Mouse (Mus musculus) frontal cortex, adult (tissue): ENCODE measurements around the gene Prep.

Experiments
- ATAC-seq: cut with Nextera tagmentation; 2 replicates; pipeline ENCODE4 v1.9.2; 2017; ENCODE audit warnings: mild to moderate bottlenecking, moderate library complexity, mixed read lengths; ENCODE audit not compliant: low TSS enrichment

The Prep gene

GRCm38 (mm10) chr10:45066931-45067308 lies at the start of gene Prep:
TSS of gene Prep (plus strand) at chr10:45067203.
- peak; percentile 95 for ATAC-seq

- ATAC-seq = no peak
These were observed 49.7 kb upstream of the Prep start for GRCm38 (mm10) chr10:45017352-45017751.

DNA sequence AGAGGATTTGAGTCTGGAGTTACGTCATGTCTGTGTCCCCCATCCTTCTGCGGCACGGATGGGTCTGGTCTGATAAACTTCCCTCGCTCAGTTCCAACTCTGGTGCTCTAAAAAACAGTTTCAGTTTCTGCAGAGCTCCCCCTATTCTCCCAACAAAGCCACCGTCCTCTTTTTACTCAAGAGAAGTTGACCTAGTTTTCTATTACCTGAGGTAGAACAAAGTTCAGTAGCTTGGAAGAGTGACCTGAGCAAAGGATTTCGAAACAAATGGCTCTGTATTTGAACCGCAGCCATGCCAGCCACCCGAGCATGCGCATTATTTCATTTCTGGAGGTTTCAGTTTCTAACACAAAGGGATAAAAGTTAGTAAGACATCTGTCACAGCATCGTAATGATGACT lies 49.2 kb upstream of the Prep start:
- no peak for ATAC-seq

DNA sequence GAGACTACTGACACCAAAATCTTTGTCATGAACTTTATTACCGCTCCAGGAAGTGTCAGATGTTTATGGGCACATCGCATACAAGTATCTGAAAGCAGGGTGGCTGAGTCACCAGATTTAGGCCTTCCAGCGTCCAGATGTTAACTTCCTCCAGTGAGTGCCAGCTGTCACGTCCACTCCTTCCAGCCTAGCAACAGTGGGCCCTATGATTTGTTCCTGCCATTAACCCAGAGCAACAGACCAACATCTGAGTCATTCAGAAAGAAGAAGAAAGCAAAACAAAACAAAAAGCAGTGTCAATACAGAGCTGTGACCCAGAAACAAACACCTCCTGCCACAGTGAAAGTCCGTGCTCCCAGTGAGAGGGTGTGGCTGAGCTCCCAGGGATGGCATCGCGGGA lies 47.6 kb upstream of the Prep start:
- no peak for ATAC-seq

DNA sequence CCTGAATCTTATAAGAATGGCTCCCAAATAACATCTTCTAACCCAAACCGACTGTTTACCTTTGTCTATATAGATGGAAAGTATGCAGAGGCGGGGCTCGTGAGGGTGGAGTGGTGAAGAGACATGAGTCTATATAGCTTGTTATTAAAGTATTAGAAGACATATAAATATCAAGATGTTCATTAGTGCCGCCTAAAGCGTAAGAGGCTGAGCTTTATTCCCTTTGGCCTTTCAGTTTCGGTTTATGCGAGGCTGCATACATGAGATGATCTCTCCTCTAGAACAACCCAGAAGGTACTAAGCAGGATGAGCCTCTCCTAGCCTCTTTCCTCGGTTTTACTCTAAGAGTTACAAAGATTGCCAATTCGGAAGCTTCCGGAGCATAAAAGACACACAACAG lies 47.2 kb upstream of the Prep start:
- no peak for ATAC-seq

DNA sequence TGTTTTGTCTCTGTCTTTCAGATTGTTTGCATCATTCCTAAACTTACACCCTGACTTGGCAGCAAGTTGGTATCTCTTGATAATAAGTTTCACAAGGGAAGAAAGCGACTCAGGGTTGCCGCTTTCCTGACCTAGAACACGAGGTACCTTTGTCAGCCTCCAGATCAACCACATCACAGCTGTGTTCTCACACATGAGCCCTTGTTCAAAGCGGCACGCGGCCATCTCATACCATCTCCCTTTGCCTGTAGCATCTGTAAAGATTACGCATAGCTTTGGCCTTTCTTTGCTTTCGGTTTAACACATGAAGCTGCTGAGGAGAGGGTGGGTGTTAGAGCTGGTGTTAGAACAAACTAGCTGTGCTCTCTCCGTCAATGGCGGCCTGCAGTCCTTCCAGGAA lies 46.7 kb upstream of the Prep start:
- ATAC-seq = 0 out of 2 replicates have a peak, but pooled peaks have one; percentile 27

DNA sequence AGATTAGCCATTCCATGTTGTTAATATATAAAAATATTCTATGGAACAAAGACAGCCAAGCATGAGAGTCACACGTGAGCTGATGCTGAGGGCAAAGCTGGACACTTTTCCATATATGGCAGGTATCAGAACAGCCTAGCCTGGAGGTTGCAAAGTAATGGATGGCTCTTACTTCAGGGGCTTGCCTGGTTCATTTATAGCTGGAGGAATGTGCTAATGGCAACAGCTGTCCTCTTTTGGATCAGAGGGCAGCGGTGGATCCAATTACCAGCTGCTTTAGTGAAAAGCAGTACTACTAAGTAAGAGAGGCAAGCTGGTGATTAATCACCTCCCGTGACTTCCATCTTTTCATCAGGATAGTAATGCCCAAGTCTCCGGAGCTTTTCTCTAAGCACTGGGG lies 41.8 kb upstream of the Prep start:
- ATAC-seq = no peak

GRCm38 (mm10) chr10:45026935-45027334 lies 40.1 kb upstream of the Prep start:
- no peak for ATAC-seq

DNA sequence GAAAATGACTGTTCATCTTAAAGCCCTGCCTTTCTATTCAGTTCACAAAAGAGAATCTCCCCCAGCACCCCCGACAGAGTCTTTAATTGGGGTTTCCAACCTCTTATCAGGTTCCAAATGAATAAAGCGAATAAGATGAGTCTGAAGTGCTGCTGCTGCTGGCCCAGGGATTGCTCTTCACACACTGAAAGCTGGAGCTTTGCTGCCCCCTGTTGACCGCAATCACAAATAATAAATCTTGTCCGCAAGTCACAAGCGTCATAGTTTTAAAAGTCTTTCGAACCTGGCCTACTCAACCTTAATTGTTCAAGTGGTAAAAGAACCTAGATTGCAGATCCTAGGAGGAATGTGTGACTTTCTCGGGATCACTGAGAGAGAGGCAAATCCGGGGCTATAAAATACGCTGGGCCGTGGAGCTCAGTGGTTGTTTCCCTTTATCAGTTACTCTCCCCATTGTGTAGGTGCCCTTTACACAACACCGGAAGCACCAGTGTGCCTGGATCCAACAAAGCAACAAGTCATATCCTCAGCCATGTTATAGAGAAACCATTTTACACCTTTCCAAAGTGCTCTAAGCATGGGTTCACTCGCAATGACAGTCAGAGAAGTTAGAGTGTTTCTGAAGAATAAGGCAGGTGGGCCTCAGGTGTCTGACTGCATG lies 21.6 kb upstream of the Prep start:
- peak; percentile 93 for ATAC-seq

- ATAC-seq = no peak
These were observed 18.8 kb upstream of the Prep start for GRCm38 (mm10) chr10:45048158-45048557.

GRCm38 (mm10) chr10:45048622-45049021 lies 18.4 kb upstream of the Prep start:
- no peak for ATAC-seq

- ATAC-seq = peak; percentile 96
These were observed 15.8 kb upstream of the Prep start for GRCm38 (mm10) chr10:45051125-45051744.

GRCm38 (mm10) chr10:45058361-45058760 lies 8.6 kb upstream of the Prep start:
- no peak for ATAC-seq

GRCm38 (mm10) chr10:45060841-45061240 lies 6.2 kb upstream of the Prep start:
- no peak for ATAC-seq

GRCm38 (mm10) chr10:45066131-45066930 lies 672 bp upstream of the Prep start:
- ATAC-seq = peak; percentile 25

DNA sequence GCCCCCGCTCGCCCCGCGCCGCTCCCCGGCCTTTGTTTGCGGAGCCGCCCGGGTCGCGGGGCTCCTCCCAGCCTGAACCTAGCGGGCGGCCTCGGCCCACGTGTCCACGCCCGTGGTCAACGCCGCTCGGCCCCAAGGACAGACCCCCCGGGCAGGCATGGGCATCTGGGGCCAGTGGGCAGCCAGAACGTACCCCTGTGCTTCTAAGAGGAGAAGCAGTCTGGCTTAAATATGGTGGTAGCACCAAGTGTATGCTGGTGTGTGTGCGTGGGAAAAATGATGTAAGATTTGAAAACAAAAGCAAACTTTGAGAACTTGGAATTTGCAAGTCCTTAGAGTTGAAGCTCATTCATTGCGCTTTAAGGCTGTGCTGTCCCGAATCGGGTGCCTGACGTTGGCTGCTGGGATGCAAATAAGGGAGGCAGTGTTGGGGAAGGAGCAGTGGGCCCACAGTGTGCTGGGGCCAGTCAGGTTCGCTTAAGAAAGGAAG lies 478 bp downstream of the Prep start:
- peak; percentile 13 for ATAC-seq

DNA sequence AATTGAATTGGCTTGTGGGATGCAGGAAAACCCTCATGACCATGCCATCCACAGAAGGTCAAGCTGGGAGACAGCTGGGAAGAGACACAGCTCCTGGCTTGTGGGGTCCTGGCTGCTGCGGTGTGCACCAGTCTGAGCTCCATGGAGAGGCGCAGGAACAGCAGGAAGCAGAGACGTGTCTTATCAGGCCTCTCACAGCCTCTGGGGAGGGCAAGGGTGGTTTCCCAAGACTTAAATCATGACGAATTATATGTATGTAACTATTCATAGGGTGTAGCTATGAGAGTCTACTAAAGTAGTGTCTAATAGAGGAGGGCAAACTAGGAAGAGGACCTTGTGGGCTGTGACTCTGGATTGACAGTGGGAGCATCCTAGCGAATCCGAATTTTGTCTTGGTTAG lies 2.6 kb downstream of the Prep start:
- no peak for ATAC-seq

DNA sequence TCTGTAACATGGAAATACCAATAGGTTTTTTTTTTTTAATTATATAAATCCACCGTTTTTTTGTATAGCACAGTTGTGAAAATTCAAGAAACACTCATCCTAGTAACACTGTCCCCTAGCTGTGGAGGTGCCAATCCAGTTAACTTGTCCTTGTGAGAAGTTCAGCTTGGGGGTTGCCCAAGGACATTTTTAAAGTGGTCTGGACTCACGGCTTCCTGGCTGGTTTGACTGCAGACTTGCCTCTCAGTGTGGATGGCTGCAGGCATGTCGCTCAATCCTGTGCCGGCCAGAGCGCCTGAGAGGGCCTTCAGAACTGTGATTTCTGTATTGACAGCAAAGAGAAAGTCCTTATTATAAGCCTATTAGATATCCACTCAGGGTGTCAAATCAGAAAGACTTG lies 3.4 kb downstream of the Prep start:
- no peak for ATAC-seq

GRCm38 (mm10) chr10:45070929-45071813 lies 4.2 kb downstream of the Prep start:
- ATAC-seq = no peak

GRCm38 (mm10) chr10:45072339-45072738 lies 5.3 kb downstream of the Prep start:
- no peak for ATAC-seq

- no peak for ATAC-seq
These were observed 7.5 kb downstream of the Prep start for GRCm38 (mm10) chr10:45074543-45074942.
